Mouse (Mus musculus): ENCODE results near the gene Ahnak2.
"Not testable (repeated sequence)": the region's sequence is repeated elsewhere in the genome, so short reads cannot be mapped to it uniquely, and the experiment has no call there.

The Ahnak2 gene

DNA sequence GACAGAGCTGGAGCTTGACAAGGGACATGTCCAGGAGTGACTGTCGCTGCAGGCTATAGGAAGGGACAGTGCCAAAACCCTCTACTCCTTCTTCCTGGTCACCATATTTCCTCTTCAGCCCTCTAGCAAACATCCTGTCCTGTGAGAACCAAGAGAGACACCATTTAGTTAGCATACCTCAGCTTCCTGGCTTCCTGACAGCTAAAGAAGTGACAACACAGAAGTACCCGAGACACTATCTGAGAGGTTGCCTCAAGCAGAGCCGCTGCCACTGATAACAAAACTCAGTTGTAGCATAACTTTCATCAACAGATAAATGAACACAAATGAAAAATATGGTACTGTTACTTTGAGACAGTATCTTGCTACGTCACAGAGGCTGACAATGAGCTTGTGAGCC, 19.5 kb upstream of the Ahnak2 start:
- in situ Hi-C loops (cut with MboI, MseI), result no loop called here

DNA sequence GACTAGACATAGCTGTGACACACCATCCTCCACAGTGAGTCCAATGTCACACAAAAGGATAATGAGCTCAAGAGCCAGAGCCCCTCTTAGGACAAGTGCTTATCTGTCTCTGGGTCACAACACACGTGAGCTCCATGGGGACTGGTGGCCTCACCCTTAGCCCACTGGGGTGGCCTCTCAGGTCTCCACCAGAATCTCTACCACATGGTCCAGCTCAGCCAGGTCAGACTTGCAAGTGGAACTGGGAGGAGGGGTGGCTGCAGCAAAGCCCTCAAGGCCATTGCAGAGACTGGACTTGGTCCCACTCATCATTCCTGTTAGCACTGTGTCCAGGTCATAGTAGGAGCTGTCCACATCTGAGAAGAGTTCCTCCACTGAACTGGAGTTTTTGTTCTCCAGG, 18.8 kb upstream of the Ahnak2 start:
- in situ Hi-C loops (cut with MboI, MseI), result no loop called here

DNA sequence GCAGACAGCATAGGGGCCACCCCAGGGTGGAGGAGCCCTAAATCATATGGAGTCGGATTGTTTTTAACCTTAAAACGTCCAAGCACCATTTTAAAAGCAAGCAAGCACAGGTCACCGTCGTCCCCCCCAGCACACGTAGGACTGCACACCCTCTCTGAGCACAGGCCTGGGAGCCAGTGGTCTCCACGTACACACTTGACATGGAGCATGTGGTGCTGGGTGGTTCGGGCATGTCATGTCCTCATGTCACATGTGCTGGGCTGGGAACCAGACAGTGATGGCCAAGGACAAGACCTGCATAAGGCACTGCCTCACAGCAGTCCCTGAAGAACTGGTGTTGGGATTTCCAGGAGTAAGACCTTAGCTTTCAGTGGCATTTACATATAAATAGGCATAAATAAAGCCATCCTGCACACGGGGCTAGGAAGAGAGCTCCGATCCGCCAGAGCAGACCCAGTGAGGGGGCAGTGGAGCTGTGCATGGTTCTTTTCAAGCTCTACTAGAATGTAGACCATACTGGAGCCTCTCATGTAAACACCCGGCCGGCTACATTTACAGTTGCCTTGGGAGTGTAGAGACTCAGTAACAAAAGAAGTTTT, 18.0 kb upstream of the Ahnak2 start:
- in situ Hi-C loops (cut with MboI, MseI), result no loop called here

DNA sequence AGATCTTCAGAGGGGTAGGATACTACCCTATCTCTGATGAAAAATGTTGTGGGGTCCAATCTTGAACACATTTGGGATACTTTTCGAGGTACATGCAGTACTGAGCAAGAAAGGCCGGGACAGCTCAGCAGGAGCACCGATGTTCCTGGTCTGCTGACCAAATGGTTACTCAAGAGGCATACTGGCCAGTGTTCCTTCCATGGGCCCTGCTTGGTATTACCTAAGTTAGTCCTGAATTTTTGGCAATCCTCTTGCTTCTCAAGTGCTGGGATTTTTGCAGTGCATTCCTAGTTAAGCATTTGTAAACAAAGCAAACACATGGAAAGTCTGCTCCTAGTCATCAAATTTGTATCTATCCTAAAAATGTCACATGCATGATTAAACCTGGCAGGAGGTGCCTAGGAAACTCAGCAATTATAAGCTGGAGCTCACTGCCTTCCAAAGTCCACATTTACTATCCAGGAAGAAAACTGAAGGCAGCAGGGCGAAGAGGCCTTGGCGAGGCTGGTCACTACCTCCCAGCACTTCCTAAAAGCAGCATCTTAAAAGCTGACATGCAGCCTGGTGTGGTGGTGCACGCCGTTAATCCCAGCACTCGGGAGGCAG, 16.7 kb upstream of the Ahnak2 start:
- in situ Hi-C loops (cut with MboI, MseI), result no loop called here

DNA sequence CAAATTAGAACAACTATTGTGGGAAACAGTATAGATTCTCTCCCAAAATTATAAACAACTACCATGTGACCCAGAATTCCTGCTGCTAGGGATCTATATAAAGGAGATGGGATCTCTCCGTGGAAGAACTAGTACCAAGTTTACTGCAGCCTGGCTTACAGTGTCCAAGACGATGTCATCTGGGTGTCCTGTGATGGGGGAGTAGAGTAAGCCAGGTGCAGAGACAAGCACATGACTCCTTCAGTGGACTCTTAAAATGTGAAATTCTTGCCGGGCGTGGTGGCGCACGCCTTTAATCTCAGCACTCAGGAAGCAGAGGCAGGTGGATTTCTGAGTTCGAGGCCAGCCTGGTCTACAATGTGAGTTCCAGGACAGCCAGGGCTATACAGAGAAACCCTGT, 14.4 kb upstream of the Ahnak2 start:
- in situ Hi-C loops (cut with MboI, MseI), result not testable (repeated sequence)

DNA sequence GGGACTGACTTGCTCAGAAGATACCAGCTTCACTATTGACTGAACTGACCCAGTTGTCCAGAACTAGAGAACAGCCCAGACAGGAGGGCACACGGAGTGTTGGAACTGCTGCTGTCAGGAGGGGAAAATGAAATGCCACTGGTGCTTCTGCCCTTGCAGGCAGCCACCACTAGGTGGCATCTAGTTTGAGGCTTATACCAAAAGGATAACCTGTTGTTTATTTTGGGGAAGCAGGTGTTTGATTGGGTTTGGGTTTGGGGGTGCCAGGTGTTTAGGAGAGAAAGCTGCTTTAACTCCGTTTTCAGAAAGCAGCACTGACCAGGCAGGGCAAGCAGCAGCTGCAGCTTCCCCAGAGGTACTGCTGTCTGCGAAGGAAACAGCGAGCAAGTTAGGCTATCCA, 13.8 kb upstream of the Ahnak2 start:
- in situ Hi-C loops (cut with MboI, MseI), result no loop called here

DNA sequence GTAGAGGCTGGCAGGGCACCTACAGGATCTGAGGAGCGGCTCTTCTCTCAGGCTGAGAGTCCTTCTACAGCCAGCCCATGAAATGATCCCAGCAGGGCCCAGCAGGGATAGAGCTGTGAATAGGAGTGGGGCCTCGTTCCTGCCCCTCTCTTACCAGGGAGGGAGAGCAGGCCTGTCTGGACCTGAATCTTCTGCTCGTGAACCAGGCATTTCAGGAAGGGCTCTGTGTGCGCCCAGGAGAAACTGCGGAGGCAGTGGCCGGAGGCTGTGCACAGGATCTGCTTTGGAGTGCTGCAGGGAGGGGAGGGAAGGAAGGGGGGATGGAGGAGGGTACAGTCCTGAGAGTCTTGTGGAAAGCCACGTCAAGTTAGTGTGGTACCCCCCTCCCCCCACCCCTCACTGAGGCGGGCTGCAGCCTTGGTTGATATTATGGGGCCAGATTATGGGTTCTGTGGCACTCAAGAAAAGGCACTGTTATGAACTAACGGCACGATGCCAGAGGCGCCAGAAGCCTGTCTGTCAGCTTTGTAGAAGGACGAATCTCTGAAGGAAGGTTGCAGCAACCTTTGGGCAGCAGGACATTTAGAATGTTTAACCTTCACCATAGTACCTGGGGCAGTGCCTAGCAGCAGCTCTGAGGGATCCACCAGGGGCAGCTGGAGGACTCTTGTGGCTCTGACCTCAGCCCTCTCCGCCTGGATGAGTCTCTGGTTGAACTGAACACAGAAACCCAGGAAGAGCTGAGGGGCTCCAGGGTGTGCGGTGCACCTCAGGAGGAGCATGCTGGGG, 12.4 kb upstream of the Ahnak2 start:
- in situ Hi-C loops (cut with MboI, MseI), result no loop called here

DNA sequence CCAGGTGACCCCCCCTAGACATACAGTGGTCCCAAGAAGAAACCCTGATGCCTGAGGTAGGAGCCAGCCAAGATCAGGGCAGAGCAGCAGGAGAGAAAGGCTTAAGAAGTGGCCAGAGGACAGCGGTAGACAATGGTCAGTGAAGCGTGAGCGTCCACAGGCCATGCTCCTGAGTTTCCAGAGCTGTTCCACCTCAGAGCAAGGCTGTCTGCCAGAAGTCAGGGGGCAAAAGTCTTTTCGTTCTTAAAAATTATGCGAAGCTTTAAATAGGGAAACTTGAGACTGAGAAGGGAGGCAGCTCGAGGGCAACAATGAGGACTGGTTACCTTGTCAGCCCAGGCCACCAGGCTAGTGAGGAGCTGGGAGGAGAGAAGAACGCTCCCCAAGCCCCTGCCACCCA, 10.9 kb upstream of the Ahnak2 start:
- in situ Hi-C loops (cut with MboI, MseI), result no loop called here

DNA sequence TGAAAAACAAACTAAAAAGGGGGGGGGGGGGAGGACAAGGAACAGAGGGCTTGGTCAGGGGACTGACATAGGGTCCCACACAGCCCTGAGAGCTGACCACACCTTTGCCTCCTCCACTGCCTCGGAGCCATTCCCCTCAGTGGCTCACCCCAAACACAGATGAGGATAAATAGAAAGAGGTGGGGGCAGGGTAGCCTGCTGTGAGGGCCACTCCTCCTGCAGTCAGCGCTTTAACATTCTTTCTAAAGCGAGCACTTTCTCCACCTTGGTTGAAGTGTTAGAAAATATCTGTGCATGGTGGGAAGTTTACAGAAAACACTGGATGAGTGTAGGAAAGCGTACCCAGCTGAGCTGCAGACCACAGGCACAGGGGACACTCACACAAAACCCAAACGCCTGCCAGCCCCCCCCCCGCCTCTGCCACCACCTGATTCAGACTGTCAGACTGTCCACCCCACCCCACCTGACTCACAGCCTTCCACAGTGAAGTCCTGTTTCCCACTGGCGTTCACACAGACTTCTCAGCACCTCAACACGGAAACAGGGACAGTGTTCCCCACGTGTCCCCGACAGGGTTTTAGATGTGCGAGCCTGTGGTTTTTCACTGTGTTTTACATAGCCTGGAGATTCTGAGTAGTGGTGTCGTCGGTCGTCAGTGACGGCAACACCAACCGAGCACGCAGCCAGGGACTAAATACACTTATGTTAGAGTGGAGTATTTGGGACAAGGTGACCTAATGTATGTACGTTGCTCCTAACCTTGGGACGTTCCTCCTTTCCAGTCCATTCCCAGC, 7.8 kb upstream of the Ahnak2 start:
- in situ Hi-C loops (cut with MboI, MseI), result no loop called here

DNA sequence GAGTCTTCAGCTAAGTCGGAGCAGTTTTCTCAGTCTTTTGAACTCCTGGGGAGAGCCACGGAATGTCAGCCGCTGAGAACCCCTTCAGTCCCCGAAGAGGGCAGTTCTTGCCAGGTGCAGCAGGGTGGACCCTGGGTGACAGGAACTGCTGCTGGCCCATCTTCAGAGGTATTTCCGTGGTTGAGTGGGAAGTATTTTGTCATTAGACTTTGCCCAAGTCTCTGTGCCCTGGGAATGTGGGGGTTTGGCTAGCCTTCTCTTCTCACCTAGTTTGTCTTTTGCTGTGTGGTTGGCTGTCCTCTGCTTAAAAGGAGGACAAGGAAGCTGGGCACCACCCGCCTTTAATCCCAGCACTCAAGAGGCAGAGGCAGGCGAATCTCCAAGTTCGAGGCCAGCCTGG, 7.2 kb upstream of the Ahnak2 start:
- in situ Hi-C loops (cut with MboI, MseI), result no loop called here

DNA sequence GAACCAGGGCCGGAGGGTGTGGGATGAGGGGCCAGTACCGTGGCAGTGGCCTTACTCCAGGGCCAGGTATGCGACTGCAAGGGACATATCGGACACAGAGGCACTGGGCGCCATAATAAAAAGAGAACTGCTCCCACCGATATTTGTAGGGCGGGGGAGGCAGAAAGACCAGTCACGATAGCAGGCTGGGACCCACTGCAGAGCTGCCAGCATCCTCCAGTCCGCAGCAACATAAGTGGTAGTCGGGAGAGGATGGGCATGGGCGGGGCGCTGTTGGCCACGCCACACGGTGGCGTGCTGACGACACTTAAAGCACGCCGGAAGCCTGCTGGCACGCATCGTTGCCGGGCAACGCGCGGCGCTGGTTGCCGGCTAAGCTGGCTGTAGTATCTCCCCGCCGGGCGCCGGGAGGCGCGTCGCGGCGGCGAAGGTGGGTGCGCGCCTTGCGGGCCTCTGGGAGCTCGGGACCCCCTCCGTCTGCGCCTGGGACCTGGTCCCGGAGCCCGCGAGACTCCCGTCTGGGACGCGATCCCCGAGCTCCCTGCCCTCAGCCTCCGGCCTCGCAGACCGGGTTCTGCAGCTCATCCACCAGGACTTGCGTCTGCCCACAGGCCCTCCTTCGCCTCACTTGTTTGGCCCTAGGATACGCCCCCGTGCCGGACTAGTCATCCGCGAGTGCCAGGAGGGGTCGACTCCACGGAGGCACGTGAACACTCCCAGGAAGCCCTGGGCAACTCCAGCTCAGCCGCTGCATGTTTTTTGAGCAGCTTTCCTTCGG, 6.3 kb upstream of the Ahnak2 start, which contains the start of gene Clba1:
TSS of gene Clba1 (plus strand) at position 351 of the 778 bp plus-strand sequence.
- in situ Hi-C loops (cut with MboI, MseI), result no loop called here

DNA sequence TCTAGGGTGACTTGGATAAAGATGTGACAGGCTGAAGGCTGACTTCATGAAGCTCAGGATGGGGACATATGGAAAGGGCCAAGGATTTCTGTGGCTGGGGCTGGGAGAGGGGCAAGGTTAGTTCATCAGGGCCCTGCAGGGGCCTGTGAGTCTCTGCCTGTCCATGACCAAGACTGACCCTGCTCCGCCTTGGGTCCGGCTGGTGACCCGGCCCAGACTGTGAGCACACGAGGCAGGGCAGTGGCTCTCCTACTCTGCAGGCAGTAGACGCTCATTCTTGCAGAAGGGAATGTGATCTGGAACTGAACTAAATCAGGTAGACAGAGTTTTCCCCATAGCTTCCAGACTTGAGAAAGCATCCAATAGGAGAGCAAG, 5.7 kb upstream of the Ahnak2 start:
- in situ Hi-C loops (cut with MboI, MseI), result no loop called here

DNA sequence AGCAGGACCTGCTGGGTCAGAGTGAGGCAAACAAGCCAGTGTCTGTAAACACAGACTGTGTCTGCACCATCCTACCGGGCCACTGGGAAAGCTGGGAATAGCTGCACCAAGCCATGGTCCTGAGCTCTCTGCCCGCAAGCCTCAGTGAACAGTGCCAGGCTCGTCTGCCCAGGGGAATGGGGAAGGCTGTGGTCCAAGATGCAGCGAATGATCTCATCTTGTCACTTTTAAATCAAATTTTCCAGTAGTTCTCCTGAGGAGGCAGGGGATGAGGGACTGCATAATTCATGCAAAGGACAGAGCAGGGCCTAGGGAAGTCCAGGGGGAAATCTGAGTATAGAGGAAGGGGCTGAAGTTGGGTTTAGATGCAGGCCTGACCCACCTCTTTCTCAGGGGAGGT, 5.3 kb upstream of the Ahnak2 start:
- in situ Hi-C loops (cut with MboI, MseI), result no loop called here

DNA sequence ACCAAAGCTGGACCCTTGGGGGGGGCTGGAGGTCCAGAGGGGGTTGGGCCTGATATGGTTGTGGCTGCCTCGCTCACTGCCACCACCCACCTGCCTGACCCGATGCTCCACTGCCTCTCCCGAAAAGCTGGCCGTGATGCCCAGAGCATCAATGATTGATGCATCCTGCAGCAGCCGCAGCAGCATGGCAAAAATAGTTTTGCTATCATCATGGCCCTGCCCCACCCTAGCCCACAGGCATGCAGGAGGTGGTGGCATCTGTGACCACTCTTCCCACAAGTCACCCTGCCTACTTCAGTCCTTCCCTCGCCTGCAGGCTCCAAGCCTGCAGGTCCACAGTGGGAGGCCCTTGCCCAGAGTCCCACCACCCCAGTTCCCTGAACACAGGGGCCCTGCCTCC, 3.6 kb upstream of the Ahnak2 start:
- in situ Hi-C loops (cut with MboI, MseI), result no loop called here

DNA sequence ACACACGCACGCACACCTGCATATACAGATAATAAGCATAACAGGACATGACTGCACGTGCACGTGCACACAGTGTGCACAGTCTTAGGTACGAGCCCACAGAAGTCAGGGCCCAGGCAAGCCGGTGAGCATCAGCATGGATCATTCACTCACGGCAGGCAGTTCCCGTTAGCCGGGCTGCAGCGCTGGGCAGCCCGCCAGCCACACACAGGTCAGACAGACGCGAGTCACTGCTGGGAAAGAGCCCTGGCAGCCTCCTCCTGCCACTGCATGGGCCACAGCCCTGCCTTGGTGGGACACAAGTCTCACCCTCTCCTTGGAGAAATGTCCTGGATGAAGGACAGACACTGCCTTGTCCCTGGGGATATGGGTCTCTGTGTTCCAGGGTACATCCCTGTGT, 1.6 kb upstream of the Ahnak2 start:
- in situ Hi-C loops (cut with MboI, MseI), result no loop called here

DNA sequence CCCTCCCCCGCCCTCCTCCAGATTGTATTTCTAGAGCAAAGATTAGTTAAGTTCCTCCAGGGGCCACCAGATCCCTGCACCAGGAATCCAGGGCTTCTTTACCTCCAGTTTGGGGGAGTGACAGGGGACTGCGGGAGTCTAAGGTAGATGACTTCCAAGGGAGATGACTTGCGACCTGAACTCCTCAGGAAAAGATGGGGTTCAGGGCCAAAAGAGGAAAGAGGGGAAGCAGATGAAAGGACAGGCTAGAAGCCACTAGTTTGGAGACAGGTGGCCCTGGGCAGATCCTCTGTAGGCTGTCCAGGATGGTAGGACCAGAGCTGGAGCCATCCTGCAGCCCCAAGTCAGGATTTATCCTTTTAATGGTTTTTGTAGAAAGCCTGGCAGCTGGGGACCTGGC, 460 bp upstream of the Ahnak2 start:
- in situ Hi-C loops (cut with MboI, MseI), result no loop called here

DNA sequence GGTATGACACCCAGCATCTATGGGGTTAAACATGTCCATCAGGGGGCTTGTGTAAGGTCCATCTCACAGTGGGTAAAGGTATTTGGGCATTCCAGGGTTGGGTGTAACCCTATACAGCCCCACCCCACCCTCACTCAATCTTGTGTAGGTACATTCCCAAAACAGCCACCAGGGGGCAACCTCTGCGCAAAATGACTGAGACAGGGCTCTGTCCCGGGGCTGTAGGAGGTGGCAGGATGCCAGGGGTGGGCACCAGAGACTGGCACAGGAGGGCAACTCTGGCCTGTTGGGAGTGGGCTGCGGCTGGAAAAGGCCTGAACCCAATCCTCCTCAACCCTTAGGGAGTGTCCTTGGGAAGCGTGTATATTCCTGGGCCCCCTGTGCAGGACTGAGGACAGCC, 2.0 kb downstream of the Ahnak2 start:
- in situ Hi-C loops (cut with MboI, MseI), result no loop called here

DNA sequence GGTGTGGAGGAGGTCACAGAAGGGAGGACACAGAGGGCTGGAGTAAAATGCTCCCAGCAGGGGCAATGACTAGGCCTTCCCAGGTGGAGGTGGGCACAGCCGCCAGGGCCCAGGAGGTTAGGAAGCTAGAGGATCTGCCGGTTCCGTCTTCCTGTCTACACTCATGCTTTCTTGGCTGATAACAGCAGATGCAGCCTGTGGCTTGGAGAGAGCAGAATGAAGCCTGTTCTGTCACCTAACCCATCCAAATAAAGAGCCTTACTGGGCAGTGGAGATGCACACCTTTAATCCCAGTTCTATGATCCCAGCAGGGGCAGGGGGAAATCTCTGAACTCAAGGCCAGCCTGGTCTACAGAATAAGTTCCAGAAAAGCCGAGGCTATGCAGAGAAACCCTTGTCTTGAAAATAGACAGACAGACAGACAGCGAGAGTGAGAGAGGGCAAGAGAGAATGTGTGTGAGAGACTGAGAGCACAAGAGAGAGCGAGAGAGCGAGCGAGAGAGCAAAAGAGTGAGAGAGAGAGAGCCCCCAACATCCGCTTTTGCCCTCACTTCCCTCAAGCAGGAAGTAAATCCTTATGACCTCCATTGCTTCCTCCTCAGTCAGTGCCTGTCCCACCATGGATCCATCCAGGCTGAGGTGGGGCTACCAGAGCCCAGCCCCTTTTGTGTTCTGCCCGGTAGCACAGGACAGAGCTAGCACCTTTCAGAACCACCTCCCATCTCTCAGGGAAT, 3.1 kb downstream of the Ahnak2 start:
- in situ Hi-C loops (cut with MboI, MseI), result loop anchor here in 1 of 2 experiments (5.0 to 10.0 kb wide), 2 partner anchors 45 to 57 kb away; no protein-coding TSS in a partner anchor

DNA sequence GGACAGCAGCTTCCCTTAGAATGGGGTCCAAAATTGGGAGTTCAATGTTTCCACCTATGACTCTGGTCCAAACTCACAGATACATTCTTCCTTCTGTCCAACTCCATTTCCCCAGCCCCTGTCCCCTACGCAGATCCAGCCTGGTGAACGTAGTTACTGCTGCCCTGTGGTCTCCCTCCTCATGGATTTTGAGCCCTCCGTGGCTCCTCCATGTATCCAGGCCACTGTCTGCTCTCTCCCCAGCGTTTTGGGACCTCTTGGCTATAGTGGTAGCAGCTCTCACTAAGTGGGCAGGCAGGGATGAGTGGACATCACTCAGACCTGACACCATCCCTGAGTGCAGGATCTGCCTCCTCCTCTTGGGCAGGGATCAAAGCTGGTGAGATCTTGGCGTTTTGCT, 3.7 kb downstream of the Ahnak2 start:
- in situ Hi-C loops (cut with MboI, MseI), result loop anchor here in 1 of 2 experiments (5.0 to 10.0 kb wide), 2 partner anchors 46 to 56 kb away; no protein-coding TSS in a partner anchor

DNA sequence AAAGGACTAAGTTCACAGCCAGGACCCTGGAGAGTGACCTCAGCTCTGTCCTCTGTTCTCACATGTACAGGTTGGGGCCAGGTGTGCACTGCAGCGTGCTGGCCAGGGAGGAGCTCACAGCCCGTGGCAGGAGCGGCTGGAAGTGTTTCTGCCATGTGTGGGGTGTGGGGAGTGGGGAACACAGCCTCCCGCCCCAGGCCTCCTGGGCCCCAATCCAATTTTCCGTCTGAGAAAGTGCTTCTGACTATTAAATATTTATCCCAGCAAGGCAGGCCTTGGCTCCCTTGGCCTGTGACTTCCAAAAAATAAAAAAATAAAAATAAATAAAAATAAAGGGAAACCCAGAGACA, 4.2 kb downstream of the Ahnak2 start:
- in situ Hi-C loops (cut with MboI, MseI), result loop anchor here in 1 of 2 experiments (5.0 to 10.0 kb wide), 2 partner anchors 46 to 56 kb away; no protein-coding TSS in a partner anchor

Data from T-helper 17 cell (primary cell).